Mouse (Mus musculus) frontal cortex, postnatal 14 days (tissue): ENCODE data around the gene Tomm20l.

Experiments used
- DNase-seq, 2 experiments: peaks; one replicate each; pipeline ENCODE4 v3.0.0; 2022; ENCODE audit warnings: low spot score in 2 of 2

The Tomm20l gene

GRCm38 (mm10) chr12:71154979-71155378 is 43.8 kb downstream of the Tomm20l start:
- DNase-seq = no peak

- no peak for DNase-seq
Measured at GRCm38 (mm10) chr12:71157974-71158373, 46.7 kb downstream of the Tomm20l start.

DNA sequence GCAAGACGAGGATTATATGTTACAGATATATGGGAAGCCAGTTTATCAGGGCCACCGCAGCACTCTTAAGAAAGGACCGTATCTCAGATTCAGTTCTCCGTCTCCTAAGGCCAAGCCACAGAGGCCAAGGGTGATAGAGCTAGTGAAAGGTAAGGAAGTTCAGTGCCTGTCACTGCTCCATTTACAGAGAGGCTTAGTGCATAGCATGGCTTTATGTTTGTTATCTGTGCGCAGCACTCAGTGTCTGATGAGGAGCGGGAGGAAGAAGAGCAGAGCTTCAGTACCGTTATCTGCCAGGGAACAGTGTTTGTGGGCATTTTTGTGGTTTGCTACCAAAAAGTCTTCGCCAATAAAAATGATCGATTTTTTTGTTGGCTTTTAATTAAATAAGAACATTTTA is 53.2 kb downstream of the Tomm20l start:
- DNase-seq = no peak

- DNase-seq = no peak
Measured at GRCm38 (mm10) chr12:71169911-71170310, 58.7 kb downstream of the Tomm20l start.
